Mouse (Mus musculus) embryonic facial prominence, embryonic 13.5 days (tissue): ENCODE data around the gene Gm10295. TPM values are rescaled to one million over a fixed set of nuclear protein-coding genes. Genes with fewer than 3 reads are reported as not detected.

Source experiments
- ATAC-seq: fragments of 200-750 bp; cut with Nextera tagmentation; 2 replicates; pipeline ENCODE4 v1.8.0; 2017; ENCODE audit warnings: low read depth; ENCODE audit not compliant: insufficient number of reproducible peaks, insufficient read depth, low FRiP score, low TSS enrichment
- H3K27ac ChIP-seq: fragments of 300-500 bp; sonication (generic); 2 replicates; pipeline ENCODE4 v1.5.1; 2015; ENCODE audit warnings: moderate library complexity, mild to moderate bottlenecking, inconsistent platforms
- H3K27me3 ChIP-seq: fragments of 300-500 bp; sonication (generic); 2 replicates; pipeline ENCODE4 v1.6.1; 2015; ENCODE audit warnings: mild to moderate bottlenecking, inconsistent platforms
- H3K36me3 ChIP-seq: fragments of 300-500 bp; sonication (generic); 2 replicates; pipeline ENCODE4 v1.6.1; 2015; ENCODE audit warnings: mild to moderate bottlenecking, inconsistent platforms
- H3K4me1 ChIP-seq: fragments of 300-500 bp; sonication (generic); 2 replicates; pipeline ENCODE4 v1.6.1; 2015; ENCODE audit warnings: inconsistent platforms
- H3K4me2 ChIP-seq: fragments of 300-500 bp; sonication (generic); 2 replicates; pipeline ENCODE4 v1.6.1; 2015; ENCODE audit warnings: moderate library complexity, mild to moderate bottlenecking, inconsistent platforms
- H3K4me3 ChIP-seq: fragments of 300-500 bp; sonication (generic); 2 replicates; pipeline ENCODE4 v1.5.1; 2015; ENCODE audit warnings: mild to moderate bottlenecking, inconsistent platforms
- H3K9ac ChIP-seq: fragments of 300-500 bp; sonication (generic); 2 replicates; pipeline ENCODE4 v1.6.1; 2015; ENCODE audit warnings: mild to moderate bottlenecking, inconsistent platforms
- H3K9me3 ChIP-seq: fragments of 300-500 bp; sonication (generic); 2 replicates; pipeline ENCODE4 v1.6.1; 2016; ENCODE audit warnings: inconsistent platforms
- WGBS: fragments of 180-500 bp; shearing (Covaris S2); methylation state at CpG from one replicate; pipeline ENCODE4 v1.1.7; 2015; ENCODE audit warnings: mixed read lengths; 5-methylcytosine and 5-hydroxymethylcytosine counted together
- polyA plus RNA-seq: library from polyadenylated mRNA; unstranded; fragments of >200 nt; fragmentation: Nextera tagmentation; extraction: Ambion mirVana; gene quantifications from 2 replicates; pipeline ENCODE4 v1.2.1, GENCODE M21; 2015

The Gm10295 gene
- polyA plus RNA-seq, 1 experiment from 2014 or later, result not detected

DNA sequence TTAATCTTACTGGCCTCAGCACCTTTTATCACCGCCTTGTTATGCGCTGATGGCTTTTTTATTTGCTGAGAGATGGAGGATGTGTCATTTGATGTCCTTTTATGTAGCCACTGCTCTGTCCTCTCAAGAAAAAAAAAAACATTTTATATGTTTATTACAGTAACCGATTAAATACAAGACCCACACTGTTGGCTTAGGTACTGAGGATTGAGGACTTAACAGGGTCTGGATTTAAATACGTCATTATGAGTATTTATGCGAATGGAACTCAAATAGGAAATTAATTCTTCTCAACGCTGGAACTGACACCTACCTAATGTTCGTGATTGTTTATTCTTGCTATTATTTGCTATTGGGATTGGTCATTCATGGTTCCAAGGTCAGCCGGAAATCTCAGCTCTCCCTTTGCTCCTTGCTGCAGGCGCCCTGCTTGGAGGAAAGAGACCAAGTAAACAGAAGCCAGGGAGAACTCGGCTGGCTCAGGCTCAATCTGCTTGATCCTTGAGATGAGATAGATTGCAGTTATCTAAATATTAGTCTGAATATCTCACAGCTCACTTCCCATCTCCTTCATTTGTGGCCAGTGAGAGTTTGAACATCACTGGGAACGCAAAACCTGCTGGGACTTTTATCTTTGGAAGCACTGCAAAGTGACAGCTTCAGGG, 26.2 kb downstream of the Gm10295 start:
- whole genome bisulfite sequencing, result 84% methylated on average over 11 of the region's 11 CpGs
- no peaks in the 10 kb centered on the region for H3K4me1 ChIP-seq
- H3K27ac ChIP-seq, result no peak overlapping the region
- no peak overlapping the region for H3K4me2 ChIP-seq
- H3K27me3 ChIP-seq, result no peaks in the 10 kb centered on the region
- no peaks in the 10 kb centered on the region for H3K9me3 ChIP-seq
- ATAC-seq, result no peak
- no peak overlapping the region for H3K9ac ChIP-seq
- no peak overlapping the region for H3K4me3 ChIP-seq
- no peaks in the 10 kb centered on the region for H3K36me3 ChIP-seq

DNA sequence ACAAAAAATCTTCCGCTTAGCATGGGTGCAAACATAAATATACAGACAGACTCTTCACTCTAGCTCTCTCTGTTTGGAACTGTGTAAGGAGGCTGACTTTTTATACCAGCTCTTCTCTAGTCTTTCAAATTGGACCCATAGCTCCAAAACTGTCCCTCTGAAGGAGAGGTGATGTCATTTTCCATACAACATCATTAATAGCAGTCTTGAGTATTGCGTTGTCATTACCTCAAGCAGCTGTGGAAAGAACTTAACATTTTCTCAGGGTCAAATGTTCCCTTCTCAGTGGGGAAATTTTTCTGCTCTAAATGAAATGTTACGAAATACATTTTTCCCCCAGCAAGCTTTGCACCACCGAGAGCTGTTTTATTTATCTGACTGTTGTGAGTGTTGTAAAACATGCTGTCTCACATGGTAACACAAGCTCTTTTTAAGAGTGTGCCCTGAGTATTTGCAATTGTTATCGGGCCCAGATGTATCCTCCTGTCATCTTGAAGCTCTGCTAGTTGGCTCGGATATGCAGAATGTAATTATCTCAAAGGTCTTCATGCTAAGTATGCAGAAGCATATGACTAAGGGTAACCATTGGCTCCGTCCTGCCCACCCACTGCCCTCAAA, 38.0 kb downstream of the Gm10295 start:
- no peak overlapping the region for H3K4me2 ChIP-seq
- no peaks in the 10 kb centered on the region for H3K36me3 ChIP-seq
- no peak overlapping the region for H3K9ac ChIP-seq
- no peak for ATAC-seq
- no peak overlapping the region for H3K4me3 ChIP-seq
- no peaks in the 10 kb centered on the region for H3K27me3 ChIP-seq
- H3K9me3 ChIP-seq, result no peaks in the 10 kb centered on the region
- H3K4me1 ChIP-seq, result no peaks in the 10 kb centered on the region
- no peak overlapping the region for H3K27ac ChIP-seq
- 62% methylated on average over 7 of the region's 7 CpGs for WGBS

DNA sequence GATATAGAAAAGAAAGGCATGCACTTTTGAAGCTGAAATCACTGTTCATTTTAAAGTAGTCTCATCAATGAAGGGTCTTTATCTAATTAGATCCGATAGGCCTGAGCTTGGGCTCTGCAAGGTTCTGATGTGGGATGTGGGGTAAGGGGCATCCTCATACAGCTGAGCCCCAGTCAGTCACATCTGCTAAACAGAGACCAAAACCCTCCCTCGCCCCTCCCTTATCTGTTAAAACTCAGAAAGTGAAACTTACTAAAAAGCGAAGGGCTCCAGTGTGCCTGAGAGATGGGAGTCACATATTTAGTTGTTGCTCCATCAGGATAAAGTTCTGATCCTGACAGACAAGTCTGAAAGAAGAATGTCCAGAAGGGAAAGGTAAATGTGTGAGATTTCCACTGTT, 38.9 kb downstream of the Gm10295 start:
- Histone ChIP-seq H3K9ac (no peak overlapping the region), H3K27me3 (peaks cover 3% of the 10 kb centered on the region; the same call in 1 of the 2 replicates), H3K4me3 (no peak overlapping the region), H3K9me3 (no peaks in the 10 kb centered on the region), H3K27ac (no peak overlapping the region), H3K36me3 (no peaks in the 10 kb centered on the region), H3K4me1 (no peaks in the 10 kb centered on the region), H3K4me2 (no peak overlapping the region)
- ATAC-seq, result no peak
- 68% methylated on average over 3 of the region's 3 CpGs for WGBS

DNA sequence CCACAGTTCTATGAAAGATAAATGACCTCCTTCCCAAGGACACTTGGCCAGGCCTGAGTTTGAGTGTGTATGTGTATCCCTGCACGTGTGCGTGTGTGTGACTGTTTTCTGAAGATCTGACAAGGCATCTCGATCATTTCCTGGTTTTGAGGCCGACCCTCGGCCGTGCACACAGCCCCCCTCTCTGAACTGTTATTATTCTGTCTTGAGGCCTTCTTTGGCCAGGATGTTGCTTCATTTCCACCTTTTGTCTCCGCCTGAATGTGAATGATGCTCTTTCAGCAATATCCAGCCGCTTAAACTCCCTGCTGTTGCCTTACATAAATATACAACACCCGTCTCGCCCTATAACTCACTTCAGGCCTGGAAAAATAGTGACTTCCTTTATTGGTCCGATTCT, 39.9 kb downstream of the Gm10295 start:
- Histone ChIP-seq H3K9ac (no peak overlapping the region), H3K27ac (no peak overlapping the region), H3K27me3 (peaks cover 4% of the 10 kb centered on the region; the same call in 1 of the 2 replicates), H3K4me1 (no peaks in the 10 kb centered on the region), H3K36me3 (no peaks in the 10 kb centered on the region), H3K4me3 (no peak overlapping the region), H3K9me3 (no peaks in the 10 kb centered on the region), H3K4me2 (no peak overlapping the region)
- 67% methylated on average over 11 of the region's 11 CpGs for WGBS
- ATAC-seq, result no peak

DNA sequence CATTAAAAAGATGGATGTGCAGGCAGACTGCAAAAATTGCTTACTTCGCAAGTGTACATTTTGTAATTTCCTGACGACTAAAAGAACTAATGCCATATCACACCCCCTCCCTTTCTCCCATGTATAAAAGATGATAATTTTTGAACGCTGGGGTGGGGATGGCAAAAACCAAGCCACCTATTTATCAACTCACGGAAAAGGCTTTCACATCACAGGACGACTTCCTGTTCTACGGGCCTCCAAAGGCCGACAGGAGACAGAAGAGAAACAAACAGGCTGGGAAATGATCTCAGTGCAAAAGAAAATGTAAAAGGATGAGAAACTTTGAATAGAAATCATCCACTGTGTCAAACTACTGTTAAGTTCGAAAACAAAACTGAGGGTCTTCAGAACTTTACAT, 43.2 kb downstream of the Gm10295 start:
- Histone ChIP-seq H3K9ac (no peak overlapping the region), H3K4me1 (no peaks in the 10 kb centered on the region), H3K36me3 (no peaks in the 10 kb centered on the region), H3K9me3 (no peaks in the 10 kb centered on the region), H3K4me2 (no peak overlapping the region), H3K27ac (no peak overlapping the region), H3K4me3 (no peak overlapping the region), H3K27me3 (peaks cover 4% of the 10 kb centered on the region; the same call in 1 of the 2 replicates)
- WGBS, result 77% methylated on average over 8 of the region's 8 CpGs
- ATAC-seq, result no peak

DNA sequence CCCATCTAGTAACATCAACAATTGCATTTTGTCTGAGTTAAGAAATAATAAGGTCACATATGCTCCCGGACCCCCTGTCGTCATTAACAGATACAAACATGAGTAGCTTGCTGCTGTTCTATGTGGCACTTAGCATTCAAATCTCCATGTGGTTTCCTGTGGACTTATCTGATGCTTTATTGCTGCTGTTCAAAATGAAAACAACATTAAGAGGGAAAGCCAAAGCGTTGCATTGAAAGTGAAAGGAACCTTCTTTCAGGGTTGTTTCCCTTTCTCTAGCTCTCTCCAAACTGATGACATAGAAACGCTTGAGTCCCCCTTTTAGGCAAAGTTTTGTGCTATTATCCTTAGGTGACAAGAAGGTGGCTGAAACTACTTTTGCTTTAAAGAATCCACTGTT, 48.6 kb downstream of the Gm10295 start:
- Histone ChIP-seq H3K4me3 (no peak overlapping the region), H3K36me3 (no peaks in the 10 kb centered on the region), H3K4me2 (no peak overlapping the region), H3K9ac (no peak overlapping the region), H3K27ac (no peak overlapping the region), H3K9me3 (no peaks in the 10 kb centered on the region), H3K4me1 (no peaks in the 10 kb centered on the region), H3K27me3 (peaks cover 4% of the 10 kb centered on the region; the same call in 1 of the 2 replicates)
- ATAC-seq, result no peak
- WGBS, result 75% methylated on average over 4 of the region's 4 CpGs
